Mouse (Mus musculus) left cerebral cortex, postnatal 4 days (tissue): ENCODE results near the gene Wnt2b. TPM values are rescaled to one million over a fixed set of nuclear protein-coding genes. Genes with fewer than 3 reads are reported as not detected.

Source experiments
- DNase-seq: peaks from one replicate; pipeline ENCODE4 v3.0.0-alpha.2; 2022
- intact Hi-C: fragments of 180-260 bp; cut with DNase I; formaldehyde crosslinking; loops from one replicate; pipeline ENCODE4 v1.15.1; 2025
- total RNA-seq, 2 experiments: library from RNA; stranded (reverse); gene quantifications; 2 replicates each; pipeline ENCODE4 v1.2.3; 2021

The Wnt2b gene
- total RNA-seq = 1 to 10 TPM; 1.9 TPM

DNA sequence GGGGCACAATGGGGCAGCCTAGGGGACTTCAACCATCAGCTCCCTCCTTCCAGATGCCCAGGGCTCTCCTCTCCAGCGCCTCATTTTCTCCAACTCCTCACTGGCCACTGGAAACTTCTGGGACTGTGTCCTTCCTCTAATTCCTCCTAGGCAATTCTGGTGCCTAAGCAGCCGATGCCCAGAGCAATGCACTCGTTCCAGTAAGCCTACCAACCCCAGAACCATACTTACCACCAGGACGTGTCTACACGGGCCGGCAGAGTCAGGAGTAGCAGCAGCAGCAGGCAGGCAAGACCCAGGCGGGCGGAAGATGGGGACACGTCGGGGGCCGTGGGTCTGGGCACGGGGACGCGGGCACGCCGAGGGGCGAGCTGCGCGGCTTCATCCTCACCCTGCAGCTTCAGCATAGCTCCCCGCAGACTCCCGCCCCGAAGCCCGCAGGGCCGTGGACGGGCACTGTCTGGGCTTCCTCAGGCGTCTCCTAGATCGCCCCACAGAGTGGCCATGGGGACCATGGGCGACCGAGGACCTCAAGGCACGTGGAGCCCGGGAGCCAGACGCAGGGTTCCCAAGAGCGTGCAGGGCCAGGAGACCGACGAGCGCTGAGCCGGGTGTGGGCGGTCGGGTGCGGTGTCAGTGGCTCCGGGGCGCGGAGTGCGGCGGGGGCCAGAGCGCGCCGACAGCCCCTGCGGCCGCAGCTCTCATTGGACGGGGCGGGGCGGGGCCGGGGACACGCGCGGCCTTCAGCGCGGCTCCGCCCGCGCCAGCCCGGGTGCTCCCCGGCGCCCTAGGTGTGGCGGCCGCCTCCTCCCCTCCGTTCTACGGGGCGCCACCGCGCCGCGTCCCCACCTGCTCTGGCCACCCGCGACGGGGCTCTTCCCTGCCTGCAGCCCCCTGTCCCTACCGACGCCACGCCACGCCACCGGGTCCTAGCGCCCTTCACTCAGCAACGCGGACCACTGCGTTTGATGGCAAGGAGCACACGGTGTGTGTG is at the start of gene Wnt2b:
Gene Wnt2b, minus strand, starts transcription at position 856 of the 994 bp plus-strand sequence.
- DNase-seq = no peak
- intact Hi-C loops = no loop called here

DNA sequence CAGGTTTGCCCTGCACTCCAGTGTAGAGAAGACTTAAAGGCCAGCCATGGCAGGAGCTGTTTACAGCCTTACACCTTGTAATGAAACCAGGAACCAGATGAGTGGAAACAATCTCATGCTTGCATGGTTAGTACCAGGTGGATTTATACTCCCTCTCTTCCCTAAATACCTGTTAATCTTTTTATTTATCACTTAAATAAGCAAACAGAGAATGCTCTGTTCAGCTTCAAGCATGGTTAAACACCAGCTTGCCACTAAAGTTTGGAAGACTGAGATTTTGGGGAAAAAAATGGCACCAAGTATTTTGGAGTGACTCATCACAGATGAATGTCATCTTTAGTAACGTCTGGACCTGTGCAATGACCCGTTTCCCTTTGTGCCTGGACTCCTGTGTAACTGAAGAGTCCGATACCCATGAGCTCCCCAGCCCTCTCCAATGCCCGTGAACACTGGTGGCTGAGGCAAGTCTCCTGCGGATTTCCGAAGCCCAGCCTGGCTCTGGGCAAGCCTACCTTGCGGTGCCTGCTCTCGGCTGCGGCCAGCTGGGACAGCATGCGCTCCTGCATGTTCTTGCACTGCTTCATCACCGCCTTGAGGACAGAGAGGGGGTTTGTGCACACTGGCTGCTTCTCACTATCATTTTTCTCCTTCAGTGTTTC is 49.1 kb upstream of the Wnt2b start:
- no peak for DNase-seq
- intact Hi-C loops = no loop called here

DNA sequence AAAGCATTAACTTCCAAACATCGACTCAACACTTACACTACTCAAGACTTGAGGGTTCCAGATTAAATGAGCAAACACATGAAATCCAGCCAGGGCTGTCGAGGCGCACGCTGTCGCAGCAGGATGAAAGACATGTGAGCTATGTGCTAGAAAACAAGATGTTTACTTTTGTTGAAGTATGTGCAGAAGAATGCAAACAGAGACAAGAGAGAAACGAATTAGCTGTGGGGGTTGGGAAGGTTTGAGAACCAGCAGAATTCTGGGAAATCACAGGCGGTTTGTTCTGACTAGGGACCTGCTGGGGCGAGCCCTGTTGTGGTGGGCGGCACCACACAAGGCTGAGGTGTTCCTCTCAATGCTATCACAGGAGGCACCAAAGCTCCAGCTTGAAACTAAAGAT is 46.3 kb upstream of the Wnt2b start:
- intact Hi-C loops = no loop called here
- no peak for DNase-seq

DNA sequence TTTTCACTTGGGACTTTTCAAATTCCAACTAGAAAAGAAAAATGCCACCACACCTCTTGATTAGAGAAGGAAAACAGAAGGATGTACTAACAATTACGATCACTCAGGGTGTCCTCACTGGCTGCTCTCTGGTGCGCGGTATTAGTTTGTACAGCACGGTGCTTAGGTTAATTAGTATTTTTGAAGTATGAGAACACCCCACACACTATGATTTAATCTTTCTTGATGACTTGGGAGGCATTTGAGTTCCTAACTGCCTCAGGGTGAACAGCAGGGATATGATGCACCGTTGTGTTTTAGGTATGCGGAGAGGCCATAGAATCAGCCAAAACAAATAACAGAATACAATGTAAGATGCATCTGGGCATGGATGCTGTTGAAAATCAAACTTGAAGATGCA is 44.4 kb upstream of the Wnt2b start:
- intact Hi-C loops = no loop called here

DNA sequence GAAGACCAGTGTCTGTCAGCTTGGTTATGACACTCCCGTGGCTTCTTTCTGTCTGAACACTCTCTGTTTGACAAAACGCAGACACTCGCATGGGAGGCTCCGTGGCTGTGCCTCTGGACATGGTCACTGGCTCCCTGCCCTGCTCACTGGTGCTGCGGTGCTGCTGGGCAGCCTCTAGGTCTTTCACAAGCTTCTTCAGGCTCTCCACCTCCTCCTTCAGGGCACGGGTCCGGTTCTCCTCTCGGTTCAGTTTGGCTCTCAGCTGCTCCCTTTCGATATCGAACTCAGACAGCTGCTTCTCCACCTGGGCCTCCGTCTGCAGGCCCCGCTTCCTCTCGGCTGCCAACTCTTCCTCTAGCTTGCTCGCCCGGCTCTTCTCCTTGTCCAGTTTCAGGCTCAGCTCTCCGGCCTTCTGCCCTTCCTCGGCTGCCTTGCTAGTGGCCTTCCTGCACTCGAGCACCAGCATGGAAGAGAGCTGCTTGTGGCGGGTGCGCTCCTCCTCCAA is 43.9 kb upstream of the Wnt2b start:
- no peak for DNase-seq
- intact Hi-C loops = no loop called here

More for the DNA sequence above, 44.4 kb upstream of the Wnt2b start:
- no peak for DNase-seq

DNA sequence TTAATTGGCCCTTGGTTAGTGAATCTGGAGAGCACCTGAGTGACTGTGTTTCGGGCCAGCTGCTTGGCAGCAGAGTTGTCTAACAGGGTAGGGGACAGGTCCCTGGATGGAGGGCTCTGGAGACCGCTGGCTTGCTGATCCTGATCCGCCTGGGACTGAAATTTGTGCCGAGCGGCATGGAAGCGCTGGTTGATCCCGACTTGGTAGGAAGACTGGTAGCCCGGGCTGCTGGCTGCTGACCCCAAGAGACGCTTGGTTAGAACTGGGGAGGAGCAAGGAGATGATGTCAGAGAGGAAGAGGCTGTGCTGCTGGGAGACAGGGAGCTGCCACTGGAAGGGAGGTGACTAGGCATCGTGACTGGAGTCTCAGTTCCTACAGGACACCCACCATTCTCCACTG is 43.3 kb upstream of the Wnt2b start:
- DNase-seq = no peak
- intact Hi-C loops = no loop called here

DNA sequence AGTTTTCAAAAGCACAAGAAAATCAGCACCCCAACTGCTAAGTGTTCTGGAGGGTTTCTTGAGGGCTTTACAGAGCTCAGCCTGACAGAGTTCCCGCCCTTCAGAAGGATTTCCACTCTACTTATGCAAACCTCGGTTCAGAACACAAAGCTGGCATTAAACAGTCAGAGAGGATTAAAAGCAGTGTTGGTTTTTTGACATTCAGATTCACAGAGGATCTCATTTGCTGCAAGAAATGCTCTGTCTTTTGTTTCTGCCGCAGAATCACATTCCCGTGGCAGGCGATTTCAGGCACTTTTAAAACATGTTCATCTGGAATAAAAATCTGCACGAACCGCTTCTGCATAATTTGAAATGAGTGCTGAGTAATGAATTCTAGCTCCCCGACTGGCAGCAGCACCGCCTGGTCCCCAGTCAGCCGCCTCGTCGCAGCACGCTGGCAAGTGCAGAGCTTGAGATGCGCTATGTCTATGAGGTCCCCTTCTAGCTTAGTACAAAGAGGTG is 42.3 kb upstream of the Wnt2b start:
- intact Hi-C loops = no loop called here

DNA sequence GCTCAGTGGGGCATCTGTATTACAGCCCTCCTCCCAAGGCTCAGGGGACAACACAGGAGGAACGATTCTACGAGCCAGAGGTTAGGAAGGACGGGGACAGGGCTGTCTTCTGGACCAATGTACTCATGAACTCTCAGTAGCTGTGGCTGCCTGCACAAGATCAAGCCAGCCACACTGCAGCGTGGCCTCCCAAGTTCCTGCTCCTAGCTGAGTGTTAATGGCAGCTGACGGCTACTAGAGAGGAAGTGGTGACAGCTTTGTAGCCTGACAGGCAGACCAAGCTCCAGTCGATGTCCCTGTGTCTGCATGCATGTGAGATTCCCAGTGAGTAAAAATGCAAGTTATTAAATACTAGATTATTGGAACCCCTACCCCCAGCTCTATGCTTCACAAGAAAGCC is 39.7 kb upstream of the Wnt2b start:
- DNase-seq = no peak
- intact Hi-C loops = no loop called here

More for the DNA sequence above, 42.3 kb upstream of the Wnt2b start:
- no peak for DNase-seq

DNA sequence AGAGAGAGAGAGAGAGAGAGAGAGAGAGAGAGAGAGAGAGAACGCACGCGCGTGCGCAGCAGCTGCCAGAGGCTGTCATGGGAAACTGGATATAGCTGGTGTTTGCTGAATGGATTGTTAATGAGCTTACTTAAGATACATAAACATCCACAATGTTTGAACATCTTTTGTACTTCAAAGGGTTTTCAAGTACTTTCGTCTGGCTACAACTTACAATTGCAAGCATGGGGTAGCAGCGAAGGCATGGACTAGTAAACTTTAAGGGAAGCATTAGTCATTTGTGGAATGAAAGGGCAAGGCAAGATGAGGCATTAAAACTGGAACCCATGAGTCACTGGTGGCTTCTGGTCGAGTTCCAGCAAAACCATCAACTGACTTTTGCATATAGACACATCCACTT is 38.8 kb upstream of the Wnt2b start:
- intact Hi-C loops = no loop called here

DNA sequence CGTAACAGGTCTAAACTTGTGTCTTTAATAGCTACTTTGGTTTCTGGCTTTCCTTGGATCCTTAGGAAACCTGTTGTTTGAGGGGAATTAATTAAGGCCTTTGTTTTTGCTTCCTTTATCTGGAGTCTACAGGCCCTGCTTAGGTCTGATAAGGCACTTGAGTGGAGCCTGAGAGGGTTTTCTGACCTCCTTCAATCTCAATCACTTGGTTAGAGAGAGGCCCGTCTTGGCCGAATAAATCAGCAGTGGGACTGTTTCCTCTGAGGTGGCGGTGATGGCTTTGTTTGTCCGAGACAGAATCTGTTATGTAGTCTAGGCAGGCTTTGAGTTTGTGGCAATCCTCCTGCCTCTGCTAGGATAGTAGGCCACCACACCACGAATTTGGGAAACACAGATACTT is 35.8 kb upstream of the Wnt2b start:
- no peak for DNase-seq
- intact Hi-C loops = no loop called here

More for the DNA sequence above, 38.8 kb upstream of the Wnt2b start:
- no peak for DNase-seq

DNA sequence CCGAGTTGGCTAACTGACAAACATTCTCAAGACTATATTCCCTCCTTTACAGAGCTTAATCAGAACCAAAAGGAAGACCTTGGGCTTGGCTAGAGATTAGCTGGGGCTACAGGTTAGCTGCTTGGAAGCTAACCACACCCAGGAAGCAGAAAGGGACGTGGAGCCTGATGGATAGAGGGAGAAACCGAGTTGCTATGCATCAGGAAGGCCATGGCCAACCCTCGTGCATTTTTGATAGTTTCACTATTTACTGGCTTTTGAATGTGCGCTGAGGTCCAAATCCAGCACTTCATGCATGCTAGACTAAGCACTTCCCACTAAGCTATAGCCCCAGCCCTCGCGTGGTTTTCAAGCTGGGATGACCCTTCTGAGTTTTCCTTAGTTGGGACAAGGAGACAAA is 34.0 kb upstream of the Wnt2b start:
- intact Hi-C loops = no loop called here
- no peak for DNase-seq

DNA sequence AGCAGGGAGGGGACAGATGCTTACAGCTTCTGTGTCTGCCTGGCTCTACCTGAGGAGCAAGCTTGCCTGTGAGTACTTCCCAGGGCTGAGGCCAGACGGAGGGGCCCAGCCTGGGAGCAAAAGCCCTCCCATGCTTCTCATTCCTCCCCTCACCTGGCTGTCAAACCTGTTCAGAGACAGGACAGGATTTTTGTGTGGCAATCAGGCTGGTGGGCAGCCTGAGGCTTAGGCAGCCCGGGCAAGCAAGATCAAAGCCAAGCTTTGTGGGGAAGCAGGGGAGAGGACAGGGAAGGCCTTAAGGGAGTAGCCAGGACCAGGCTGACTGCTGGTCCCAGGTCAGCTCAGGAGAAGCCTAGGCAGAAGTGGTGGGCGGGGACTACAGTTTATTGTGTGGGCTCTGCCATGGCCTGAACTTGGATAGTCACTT is 32.7 kb upstream of the Wnt2b start:
- intact Hi-C loops = no loop called here
- no peak for DNase-seq

DNA sequence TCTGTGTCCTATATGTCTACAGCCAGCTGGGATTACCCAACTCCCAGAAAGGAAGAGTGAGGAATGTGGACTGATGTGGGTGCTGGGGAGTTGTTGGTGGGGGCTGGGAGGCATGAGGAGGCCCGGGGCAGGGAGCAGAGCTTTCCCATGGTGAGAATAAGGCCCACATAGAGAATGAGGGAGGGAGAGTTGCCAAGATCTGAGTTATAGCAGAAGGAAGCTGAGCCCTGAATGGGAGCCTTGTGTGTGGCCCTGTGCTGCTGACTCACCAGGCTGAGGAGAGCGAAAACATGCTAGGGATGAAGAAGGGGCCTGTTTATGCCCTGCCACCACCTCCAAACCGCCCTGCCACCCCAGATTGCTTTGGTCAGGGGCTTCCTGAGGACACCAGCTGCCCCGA is 32.1 kb upstream of the Wnt2b start:
- DNase-seq = peak; percentile 18
- intact Hi-C loops = loop anchor here (2.0 kb wide), 1 partner anchor 65 kb away; no protein-coding TSS in a partner anchor

DNA sequence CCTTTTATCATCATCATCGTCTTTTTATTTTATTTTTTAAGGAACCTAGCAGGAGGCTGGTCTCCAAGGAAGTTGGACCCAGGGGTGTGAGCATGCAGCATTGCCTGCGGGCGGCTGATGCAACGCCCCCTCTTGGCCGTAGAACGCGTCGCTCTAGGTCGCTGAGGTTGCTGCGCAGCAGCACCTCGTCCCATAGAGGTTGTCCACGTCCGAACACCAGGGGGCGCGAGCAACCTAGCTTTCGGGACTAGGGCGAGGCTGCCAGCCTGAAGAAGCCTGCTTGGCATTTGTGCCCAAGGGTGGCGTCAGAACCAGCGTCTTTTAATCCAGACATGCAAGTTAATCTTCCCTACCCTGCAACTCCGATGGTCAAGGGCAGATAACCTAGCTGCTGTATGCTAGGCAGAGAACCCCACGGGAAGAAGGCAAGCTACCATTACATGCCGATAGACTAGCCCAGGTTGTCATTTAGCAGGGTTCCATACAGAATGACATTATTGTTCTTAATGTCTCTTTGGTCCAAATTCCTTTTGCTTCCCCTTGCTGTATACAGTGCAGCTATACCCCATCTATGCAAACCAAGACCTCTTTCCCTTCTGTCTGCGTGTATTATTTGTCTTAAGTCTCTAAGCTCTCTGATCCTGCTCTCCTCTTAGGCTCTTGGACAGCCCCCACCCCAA is 31.1 kb upstream of the Wnt2b start:
- peak; percentile 93 for DNase-seq
- intact Hi-C loops = loop anchor here (2.0 kb wide), 1 partner anchor 66 kb away; no protein-coding TSS in a partner anchor

DNA sequence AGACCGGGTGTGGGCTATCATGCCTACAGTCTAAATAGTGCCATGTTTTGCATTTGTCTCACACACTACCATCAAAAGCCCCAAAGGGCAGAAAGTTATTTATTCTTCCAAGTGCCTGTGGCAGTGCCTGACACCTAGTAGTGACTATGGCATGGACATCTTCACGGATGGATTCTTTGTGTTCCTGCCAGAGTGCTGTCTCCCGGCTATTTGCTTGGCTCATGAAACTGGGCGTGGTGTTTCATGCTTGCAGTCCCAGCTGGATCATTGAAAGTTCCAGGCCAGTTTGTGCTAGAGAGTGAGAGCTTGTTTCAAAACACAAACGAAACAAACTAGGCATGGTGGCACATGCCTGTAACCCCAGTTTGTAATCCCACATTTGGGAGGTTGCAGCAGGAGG is 30.0 kb upstream of the Wnt2b start:
- no peak for DNase-seq
- intact Hi-C loops = loop anchor here (2.0 kb wide), 1 partner anchor 67 kb away; no protein-coding TSS in a partner anchor

DNA sequence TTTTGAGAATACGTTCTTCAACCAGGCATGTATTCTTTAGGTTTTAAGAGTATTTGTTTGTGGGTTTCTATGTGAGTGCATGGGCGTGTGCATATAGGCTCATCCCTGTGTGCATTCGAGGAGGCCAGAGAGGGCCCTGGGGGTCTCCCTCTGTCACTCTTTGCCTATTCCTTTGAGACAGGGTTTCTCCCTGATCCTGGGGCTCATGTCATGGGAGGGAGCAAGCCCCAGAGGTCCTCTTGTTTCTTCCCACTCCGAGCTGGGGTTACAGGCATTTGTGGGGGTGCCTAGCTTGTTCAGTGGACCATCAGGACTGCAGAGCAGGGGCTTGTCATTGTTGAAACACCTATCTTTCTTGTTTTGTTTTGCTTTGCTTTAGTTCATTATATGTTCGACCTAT is 26.2 kb upstream of the Wnt2b start:
- intact Hi-C loops = no loop called here

DNA sequence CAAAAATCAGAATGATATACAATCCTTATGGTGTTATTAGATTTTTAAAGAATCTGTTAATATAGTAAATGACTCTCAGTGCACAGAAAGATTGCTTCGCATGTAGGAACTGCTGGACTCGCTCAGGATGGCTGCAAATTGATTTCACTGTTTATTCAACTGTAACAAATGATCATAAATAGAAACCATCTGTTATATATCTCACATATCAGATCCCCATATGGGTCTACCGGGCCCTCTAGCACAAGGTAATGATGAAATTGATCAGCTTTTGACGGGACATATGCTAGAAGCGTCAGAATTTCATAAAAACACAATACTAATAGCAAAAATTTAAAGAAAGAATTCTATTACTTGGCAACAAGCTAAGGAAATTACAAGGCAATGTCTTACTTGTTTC is 18.0 kb upstream of the Wnt2b start:
- intact Hi-C loops = no loop called here
- no peak for DNase-seq

More for the DNA sequence above, 26.2 kb upstream of the Wnt2b start:
- no peak for DNase-seq

DNA sequence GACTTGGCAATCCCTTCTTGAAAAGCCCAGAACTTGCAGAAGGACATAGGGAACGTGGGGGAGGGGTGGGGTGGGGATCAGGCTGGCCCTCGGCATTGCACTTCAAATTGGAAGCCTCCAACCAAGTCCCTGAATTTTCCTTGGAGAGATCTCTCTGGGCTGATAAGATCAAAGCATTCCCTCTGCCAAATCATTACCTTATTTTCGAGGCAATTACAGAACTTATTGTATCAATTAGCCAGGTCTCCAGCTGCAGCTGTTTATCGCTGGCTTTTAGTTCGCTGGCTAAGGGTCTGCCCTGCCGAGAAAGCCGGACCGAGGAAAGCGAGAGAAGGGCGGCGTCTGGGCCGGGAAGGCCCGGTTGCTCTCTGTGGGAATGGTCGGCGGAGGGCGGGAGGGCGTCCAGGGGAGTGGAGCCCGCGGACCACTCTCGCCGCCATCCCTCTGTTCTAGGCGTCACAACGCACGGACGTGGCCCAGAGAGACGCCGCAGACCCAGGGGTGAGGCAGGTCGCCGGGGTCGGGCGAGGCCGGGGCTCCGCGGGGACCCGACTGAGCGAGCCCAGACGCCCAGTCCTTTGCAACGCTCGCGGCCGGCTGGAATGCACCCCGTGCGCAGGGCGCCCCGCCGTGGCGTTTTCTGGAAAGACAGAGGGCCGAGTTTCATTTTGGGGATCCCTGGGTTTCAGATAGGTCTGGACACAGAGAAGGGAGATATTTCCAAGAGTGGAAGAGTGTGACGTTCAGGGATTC is 6.0 kb upstream of the Wnt2b start:
- intact Hi-C loops = no loop called here
- peak; percentile 82 for DNase-seq

DNA sequence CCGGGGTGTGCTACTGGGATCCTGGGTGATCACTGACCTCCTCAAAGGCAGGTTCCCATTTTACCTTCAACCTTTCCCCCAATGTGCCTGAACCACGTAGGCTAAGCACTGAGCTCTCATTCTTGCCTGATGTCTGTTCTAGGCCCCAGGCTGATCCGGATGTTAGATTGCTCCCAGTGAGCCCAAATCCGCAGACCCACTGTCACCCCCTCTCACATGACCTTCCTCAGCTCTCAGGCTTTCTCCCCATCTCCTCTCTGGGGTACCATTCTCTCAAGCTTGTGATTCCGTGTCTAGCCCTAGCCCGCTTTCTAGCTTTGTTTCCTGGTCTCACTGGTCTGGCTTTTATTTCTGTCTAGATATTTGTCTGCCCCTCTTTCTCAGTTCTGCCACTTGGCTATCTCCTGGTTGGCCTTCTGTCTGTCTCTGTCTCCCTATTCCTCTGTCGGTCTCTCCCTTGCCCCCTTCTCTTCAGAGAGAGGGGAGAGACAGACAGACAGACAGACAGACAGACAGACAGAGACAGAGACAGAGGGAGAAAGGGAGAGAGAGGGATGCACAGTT is 4.4 kb upstream of the Wnt2b start:
- no peak for DNase-seq
- intact Hi-C loops = no loop called here
